Comparison of ENCODE assay signal across 7 mouse cellular contexts in genomic region chr9:78176201-78176727, GRCm38 (mm10). TPM values are rescaled to one million over a fixed set of nuclear protein-coding genes. Genes with fewer than 3 reads are reported as not detected.
DNase-seq lines count a peak whose midpoint lies in the region; ATAC-seq lines count a peak whose summit lies in the region.

No protein-coding gene starts in this region.

- under 1% methylated on average over 22 of the region's 22 CpGs for WGBS in intestine, embryonic 15.5 days

- no peaks in the 10 kb centered on the region for H3K36me3 ChIP-seq in intestine, embryonic 15.5 days

- H3K9me3 ChIP-seq in intestine, embryonic 15.5 days = no peaks in the 10 kb centered on the region

- intact Hi-C loops in gastrocnemius, postnatal 36 days (cut with DNase I) = no loop called here
- intact Hi-C loops in left cerebral cortex, postnatal 25 days (cut with DNase I) = no loop called here

- ATAC-seq in intestine, embryonic 15.5 days = peak; percentile 68
- ATAC-seq in megakaryocyte-erythroid progenitor cell, adult 5-6 weeks (replicated peaks; ENCODE audit: low FRiP score, low TSS enrichment, poor library complexity, severe bottlenecking) = peak; percentile 79

- H3K27me3 ChIP-seq in intestine, embryonic 15.5 days (replicated peaks) = no peaks in the 10 kb centered on the region

- peak overlapping the region; percentile 99 for H3K27ac ChIP-seq in intestine, embryonic 15.5 days

- DNase-seq in adrenal gland, adult 2 months = peak; percentile 73
- peak; percentile 91 for DNase-seq in embryo, embryonic 10.5 days (ENCODE audit: low spot score)
- DNase-seq in gastrocnemius, postnatal 36 days = peak; percentile 33 to 38
- peak; percentile 48 to 60 for DNase-seq in left cerebral cortex, postnatal 25 days (ENCODE audit: low spot score in 2 of 2)
- peak; percentile 42 for DNase-seq in right cerebral cortex, postnatal 4 days

- no peaks in the 10 kb centered on the region for H3K4me1 ChIP-seq in intestine, embryonic 15.5 days (replicated peaks)

- peak overlapping the region; percentile 66 for H3K4me2 ChIP-seq in intestine, embryonic 15.5 days (replicated peaks)

- H3K9ac ChIP-seq in intestine, embryonic 15.5 days = peak overlapping the region; percentile 80

- peak overlapping the region; percentile 75 for H3K4me3 ChIP-seq in intestine, embryonic 15.5 days (replicated peaks)

RNA-seq across cellular contexts. Expression of gene Gsta4, which starts 6.3 kb away (rescaled TPM):
- total RNA-seq in adrenal gland, adult 2 months (2021) = 10 to 100 TPM; 48.8 to 52.0 TPM
- 6.9 and 7.7 TPM in 2 replicates for polyA plus RNA-seq in adrenal gland, adult 2 months (2012; rRNA removed)
- 10 to 100 TPM; 10.8 to 14.3 TPM for total RNA-seq in gastrocnemius, postnatal 36 days (2021)
- 56.0 and 56.9 TPM in 2 replicates for polyA plus RNA-seq in intestine, embryonic 15.5 days (2015; fragmentation: Nextera tagmentation; extraction: Ambion mirVana)
- total RNA-seq in left cerebral cortex, postnatal 25 days (2021) = 10 to 100 TPM; 34.1 to 36.3 TPM
- 6.5 and 8.4 TPM in 2 replicates for total RNA-seq in megakaryocyte-erythroid progenitor cell, adult 5-6 weeks (2014; fragmentation: Nextera tagmentation)
- total RNA-seq in megakaryocyte-erythroid progenitor cell, adult 5-6 weeks (2017) = 11.5 and 13.0 TPM in 2 replicates

RNA-seq across cellular contexts. Expression of gene Gsta1, which starts 54.2 kb away (rescaled TPM):
- 1 to 10 TPM in 1 of 2 experiments, not detected in 1; 1.3 TPM for total RNA-seq in adrenal gland, adult 2 months (2021)
- polyA plus RNA-seq in adrenal gland, adult 2 months (2012; rRNA removed) = not detected in 2 replicates
- total RNA-seq in gastrocnemius, postnatal 36 days (2021) = not detected
- 61.1 and 68.1 TPM in 2 replicates for polyA plus RNA-seq in intestine, embryonic 15.5 days (2015; fragmentation: Nextera tagmentation; extraction: Ambion mirVana)
- not detected for total RNA-seq in left cerebral cortex, postnatal 25 days (2021)
- not detected in 2 replicates for total RNA-seq in megakaryocyte-erythroid progenitor cell, adult 5-6 weeks (2014; fragmentation: Nextera tagmentation)
- not detected in 2 replicates for total RNA-seq in megakaryocyte-erythroid progenitor cell, adult 5-6 weeks (2017)

Comparison
In these comparisons a context has a peak if more than half of its experiments do, and no peak if none do; other contexts are left out.
1. Peak in every context shown above with its lines: DNase-seq, ATAC-seq, H3K4me3 ChIP-seq and H3K27ac ChIP-seq.
2. DNase-seq: peak in every context shown above with its lines; median percentile 91 in embryo, embryonic 10.5 days; 73 in adrenal gland, adult 2 months; 54 in left cerebral cortex, postnatal 25 days; 42 in right cerebral cortex, postnatal 4 days; 36 in gastrocnemius, postnatal 36 days.